Mouse (Mus musculus): ENCODE data around the gene Dusp5.
"Not testable (repeated sequence)": the region's sequence is repeated elsewhere in the genome, so short reads cannot be mapped to it uniquely, and the experiment has no call there.

Dusp5 gene

GRCm38 (mm10) chr19:53528752-53529454, at the start of gene Dusp5:
TSS of gene Dusp5 (plus strand) at chr19:53529109.
- DNase-seq (ENCODE audit: low spot score): peak; percentile 93

GRCm38 (mm10) chr19:53479590-53479989, 49.3 kb upstream of the Dusp5 start:
- DNase-seq (ENCODE audit: low spot score): no peak

DNA sequence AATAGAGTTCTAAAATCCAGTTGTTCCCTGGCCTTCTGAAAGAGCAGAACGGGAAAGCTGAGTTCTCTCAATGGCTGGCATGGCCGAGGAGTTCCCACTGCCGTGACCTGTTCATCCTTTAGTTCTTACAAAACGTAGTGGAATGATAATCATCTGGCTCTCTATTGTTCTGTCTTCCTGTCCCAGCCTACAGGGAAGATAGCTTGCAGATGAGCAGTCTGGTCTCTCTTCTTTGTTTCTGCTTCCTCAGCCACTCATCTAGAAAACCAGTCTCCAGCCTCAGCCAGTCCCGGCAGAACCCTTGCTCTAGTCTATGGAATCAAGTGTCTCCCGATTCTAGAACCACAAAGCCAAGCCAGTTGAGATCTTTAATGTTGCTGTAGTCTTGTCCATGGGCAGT, 46.8 kb upstream of the Dusp5 start:
- DNase-seq (ENCODE audit: low spot score): no peak

DNA sequence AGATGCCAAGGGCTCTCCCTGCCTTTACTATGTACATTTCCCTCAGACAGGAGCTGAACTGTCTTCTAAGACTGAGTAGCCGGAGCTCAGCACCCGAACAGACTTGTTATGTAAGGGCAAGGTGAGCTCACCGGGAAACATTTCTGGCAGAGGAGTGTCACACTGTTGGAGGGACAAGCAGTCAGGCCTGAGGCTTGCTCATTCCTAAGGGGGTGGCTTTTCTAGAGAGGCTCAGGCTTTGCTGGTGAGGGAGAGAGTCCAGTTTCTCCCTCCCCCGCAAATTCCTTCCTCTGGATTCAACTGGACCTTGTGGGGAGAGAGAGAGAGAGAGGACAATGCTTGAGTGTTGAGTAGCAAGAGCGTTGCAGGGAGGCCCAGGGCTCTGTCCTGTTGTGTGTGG, 46.4 kb upstream of the Dusp5 start:
- DNase-seq (ENCODE audit: low spot score): no peak

DNA sequence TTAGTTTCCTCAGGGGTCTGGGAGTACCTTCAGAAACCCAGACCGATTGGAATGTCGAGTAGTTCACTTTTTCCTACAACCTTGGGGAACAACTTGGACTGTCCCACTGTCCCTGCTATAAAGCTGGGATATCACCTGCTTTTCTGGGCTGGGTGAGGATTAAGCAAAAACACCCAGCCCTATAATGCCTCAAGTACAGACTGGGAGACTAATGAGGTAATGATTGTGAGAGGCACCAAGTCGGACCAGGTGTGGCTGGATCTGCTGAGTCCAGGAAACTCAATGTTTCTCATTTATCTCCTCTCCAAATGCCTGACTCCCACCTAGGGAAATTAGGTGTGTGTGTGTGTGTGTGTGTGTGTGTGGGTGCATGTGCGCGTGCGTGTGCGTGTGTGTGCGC, 44.9 kb upstream of the Dusp5 start:
- no peak for DNase-seq (ENCODE audit: low spot score)

GRCm38 (mm10) chr19:53484918-53485317, 44.0 kb upstream of the Dusp5 start:
- DNase-seq (ENCODE audit: low spot score): no peak

GRCm38 (mm10) chr19:53489187-53489586, 39.7 kb upstream of the Dusp5 start:
- DNase-seq (ENCODE audit: low spot score): no peak

DNA sequence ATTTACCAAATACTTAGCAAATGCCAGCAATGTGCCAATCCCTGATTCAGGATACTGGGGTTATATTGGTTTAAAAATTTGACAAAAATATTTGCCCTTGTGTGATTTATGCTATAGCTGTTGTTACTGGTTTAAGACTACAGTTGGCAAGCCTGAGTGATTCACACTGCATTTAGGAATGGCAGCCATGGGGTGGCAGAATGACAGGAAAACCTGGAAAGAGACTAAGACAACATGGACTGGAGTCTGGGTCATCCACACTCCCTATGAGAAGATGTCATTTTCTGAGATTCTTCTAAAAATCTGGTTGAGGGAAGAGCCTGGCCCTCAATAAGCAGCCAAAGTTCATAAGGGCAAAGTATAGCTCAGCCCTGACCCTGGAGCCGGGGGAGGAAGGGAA, 39.0 kb upstream of the Dusp5 start:
- DNase-seq (ENCODE audit: low spot score): no peak

GRCm38 (mm10) chr19:53490898-53491297, 38.0 kb upstream of the Dusp5 start:
- DNase-seq (ENCODE audit: low spot score): no peak

DNA sequence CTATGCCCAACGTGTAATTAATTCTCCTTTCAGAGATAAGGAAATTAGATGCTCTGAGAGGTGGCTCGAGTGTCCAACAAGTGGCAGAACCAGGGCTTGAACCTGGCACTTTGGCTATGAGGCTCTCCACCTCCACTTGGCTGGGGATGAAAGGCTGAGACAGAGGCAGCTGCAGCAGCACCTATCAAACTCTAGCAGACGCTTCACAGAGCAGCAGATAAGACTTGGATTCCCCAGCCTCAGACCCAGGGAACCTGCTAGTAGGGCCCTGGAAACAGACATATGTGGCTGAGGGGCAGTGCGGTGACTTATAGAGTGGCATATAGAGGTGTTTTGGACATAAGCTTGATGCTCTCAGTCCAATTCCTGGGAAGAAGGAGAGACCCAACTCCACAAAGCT, 36.4 kb upstream of the Dusp5 start:
- no peak for DNase-seq (ENCODE audit: low spot score)

- no peak for DNase-seq (ENCODE audit: low spot score)
Measured at GRCm38 (mm10) chr19:53493866-53494265, 35.0 kb upstream of the Dusp5 start.

DNA sequence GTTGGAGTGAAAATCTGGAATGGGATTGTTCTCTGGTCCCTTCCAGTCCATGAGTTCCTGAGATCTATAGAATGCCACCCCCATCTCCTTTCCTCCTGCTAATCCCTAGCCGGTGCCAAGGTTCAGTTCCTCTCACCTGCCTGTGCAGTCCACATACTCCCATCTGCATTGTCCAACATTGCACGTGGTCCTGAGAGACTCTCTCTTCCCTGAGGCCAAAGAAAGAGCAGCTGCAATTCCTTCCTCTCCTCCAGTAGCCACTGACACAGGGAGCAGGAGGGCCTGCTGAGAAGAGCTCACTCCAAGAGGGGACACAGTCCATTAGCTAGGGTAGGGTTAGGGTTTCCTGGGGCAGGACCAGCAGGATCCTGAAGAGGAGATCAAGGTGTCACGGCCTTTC, 31.0 kb upstream of the Dusp5 start:
- DNase-seq (ENCODE audit: low spot score): no peak

DNA sequence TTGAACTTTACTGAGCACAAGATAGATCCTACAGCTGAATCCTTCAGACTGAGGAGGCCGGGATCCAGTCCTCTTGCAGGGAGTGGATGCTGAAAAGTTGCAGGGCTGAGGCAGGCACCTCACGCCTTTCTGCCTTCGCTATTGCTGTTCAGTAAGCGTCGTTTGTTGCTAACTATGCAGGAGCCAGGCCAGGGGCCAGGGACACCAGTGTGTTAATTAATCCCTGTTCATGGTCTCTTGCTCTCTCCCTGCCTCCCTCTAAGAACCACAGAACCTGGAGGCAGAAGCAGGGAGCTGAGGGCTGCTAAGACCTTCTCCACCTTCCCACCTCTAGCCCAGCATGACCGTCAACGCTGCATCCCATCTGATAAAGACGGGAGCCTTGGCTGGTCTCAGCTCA, 29.9 kb upstream of the Dusp5 start:
- DNase-seq (ENCODE audit: low spot score): no peak

DNA sequence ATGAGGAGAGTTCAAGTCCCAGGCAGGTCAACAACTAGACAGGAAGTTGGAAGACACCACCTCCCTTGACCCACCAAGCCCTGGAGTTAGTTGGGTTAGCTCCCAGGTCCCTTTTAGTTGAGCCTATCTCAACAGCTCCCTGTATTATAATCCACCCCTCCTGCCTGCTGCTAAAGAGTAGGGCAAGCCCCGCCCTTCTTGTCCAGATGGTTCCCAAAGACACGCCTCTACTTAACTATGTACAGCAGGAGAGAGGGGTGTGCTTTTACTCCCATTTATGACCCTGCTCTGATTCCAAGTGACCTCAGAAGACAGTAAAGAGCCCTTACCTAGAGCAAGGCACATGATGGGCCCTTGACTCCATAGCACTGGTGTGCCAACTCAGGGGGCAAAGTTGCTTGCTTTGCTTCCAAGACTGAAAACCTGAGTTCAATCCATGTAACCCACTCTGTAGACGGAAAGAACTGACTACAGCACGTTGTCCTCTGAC, 29.4 kb upstream of the Dusp5 start:
- DNase-seq (ENCODE audit: low spot score): no peak

GRCm38 (mm10) chr19:53500298-53501006, 28.5 kb upstream of the Dusp5 start:
- peak; percentile 40 for DNase-seq (ENCODE audit: low spot score)

DNA sequence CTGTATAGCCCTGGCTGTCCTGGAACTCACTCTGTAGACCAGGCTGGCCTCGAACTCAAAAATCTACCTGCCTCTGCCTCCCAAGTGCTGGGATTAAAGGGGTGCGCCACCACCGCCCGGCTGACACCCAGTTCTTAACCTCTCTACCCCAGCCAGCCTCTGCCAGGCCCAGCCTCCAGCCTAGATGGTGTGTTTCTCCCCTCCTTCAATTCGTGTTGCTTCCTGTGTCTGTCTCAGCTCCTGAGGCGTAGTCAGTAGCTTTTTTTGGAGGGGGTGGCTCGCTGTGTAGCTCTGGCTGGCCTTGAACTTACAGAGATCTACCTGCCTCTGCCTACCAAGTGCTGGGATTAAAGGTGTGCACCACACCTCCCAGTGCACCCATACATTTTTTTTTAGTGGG, 27.7 kb upstream of the Dusp5 start:
- not testable (repeated sequence) for DNase-seq (ENCODE audit: low spot score)

DNA sequence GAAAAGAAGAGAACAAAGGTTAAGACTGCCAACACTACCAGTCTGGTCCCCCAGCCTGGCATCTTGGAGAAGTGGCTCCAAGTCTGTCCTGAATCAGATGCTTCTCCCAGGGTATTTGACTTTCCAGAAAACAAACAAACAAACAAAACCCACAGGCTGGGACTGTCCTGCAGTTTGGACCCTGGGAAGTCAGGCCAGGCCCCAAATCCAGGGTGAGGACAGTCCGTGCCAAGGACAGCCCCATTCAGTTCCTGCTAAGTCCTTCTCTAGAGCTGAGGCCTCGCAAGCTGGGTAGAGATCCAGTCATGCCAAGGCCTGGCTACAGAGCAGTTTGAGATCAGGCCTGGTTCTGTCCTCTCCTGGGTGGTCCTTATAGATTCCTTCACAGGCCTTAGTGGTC, 27.1 kb upstream of the Dusp5 start:
- no peak for DNase-seq (ENCODE audit: low spot score)

- peak; percentile 49 for DNase-seq (ENCODE audit: low spot score)
Measured at GRCm38 (mm10) chr19:53502891-53503371, 26.0 kb upstream of the Dusp5 start.

- no peak for DNase-seq (ENCODE audit: low spot score)
Measured at GRCm38 (mm10) chr19:53504181-53504580, 24.7 kb upstream of the Dusp5 start.

DNA sequence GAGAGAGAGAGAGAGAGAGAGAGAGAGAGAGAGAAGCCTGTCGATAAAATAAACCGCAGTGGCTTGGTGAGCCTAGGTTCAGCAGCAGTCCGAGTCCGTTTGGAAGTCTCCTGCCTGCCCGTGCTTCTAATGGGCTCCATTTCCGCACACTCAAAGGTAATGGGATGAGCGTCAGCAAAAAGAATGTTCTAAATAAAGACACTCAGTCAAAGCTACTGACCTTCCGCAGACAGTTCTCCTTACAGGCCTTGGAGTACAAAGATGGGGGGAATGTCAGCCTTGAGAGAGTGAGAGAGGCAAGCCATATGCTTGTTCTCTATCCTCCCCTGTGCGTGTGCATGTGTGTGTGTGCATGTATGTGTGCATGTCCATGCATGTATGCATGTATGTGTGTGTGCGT, 23.2 kb upstream of the Dusp5 start:
- DNase-seq (ENCODE audit: low spot score): no peak

GRCm38 (mm10) chr19:53507497-53507896, 21.4 kb upstream of the Dusp5 start:
- no peak for DNase-seq (ENCODE audit: low spot score)

DNA sequence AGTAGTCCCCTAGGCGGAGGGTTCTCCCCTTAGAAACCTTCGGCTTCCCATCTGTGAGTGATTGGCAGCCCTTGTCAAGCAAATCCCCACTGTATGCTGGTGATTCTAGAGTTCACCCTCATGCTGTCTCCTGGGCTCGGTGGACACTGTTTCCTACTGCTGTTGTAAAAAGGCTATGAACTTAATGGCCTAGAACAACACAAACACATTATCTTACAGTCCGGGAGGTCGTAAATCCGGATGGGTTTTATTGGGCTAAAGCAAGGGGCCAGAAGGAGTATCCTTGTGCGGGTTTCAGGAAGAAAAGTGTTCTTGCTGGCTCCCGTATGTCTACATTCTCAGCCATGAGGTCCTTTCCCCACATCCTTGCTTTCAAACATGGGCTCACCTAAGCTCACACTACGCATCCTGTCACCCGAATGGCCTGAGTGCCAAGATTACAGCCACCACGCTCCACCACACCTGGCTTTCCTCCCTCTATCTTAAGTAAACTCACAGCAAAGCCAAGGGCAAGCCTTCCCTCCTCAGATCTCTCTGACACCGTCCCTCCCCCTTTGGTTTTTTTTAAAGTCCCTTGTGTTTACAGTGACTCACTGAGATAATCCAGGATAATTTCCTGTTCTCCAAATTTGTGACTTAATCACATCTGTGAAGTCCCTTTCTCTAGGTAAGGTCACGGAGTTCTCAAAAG, 17.5 kb upstream of the Dusp5 start:
- DNase-seq (ENCODE audit: low spot score): no peak
